Mouse (Mus musculus) CD4-positive helper T cell, adult 2 months (primary cell): ENCODE results near the gene Slc12a3.

ENCODE experiments used
- DNase-seq: peaks from one replicate; pipeline ENCODE4 v3.0.0-alpha.2; 2012; ENCODE audit warnings: low read depth, missing footprints, low spot score

The Slc12a3 gene

DNA sequence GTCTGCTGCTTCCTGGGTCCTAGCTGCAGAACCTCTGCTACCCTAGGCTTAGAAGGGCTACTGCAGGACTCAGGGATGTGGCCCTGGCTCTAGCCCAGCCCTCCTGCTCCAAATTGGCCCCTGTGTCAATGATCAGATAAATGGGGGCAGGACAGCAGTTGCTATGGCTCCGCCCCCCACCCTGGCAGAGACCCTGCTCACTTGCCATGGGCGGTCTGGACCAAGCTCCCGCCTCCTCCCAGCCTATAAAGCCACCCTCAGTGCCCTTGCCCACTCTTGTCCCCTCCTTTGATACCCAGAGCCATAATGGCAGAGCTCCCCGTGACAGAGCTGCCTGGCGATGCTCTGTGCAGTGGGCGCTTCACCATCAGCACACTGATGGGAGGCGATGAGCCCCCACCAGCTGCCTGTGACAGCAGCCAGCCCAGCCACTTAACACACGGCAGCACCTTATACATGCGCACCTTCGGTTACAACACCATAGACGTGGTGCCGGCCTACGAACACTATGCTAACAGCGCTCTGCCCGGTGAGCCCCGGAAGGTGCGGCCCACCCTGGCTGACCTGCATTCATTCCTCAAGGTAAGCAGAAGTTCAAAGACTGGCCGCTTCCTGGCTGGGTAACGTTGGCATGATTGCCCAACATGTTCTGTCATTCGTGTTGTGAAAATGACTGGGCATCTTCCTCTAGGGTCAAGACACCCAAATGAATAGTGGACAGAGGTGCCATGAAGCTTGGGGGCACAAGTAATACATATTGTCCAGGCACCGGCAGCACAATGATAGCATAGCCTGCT lies at the start of gene Slc12a3:
Gene Slc12a3, plus strand, starts transcription at position 270 of the 797 bp plus-strand sequence.
- DNase-seq: no peak

DNA sequence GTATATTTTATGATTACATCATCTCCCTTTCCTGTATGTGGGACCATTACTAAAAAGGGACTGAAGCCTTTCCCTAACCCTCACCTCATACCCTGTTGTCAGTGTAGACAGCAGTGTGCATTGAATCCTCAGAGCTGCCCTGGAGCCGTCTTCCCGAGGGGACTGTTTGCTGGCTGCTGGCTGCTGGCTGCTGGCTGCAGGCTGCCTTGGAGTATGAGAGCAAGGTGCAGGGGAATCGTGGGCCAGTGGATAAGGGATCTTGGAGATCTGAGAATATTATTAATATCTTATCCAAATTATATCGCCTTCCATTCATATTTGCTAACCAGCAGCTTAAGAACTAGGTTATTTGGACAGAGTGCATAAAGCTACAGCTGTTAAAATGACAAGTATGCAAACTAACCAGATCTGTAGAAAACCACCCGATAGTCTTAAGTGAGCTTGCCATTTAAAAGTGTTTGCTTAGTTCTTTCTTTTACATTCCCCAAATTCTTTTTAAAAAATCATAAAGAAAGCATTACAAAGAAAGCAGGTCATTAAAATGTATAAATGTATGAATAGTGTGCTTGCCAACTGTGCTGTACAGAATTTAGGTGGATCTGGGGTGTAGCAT lies 48.9 kb upstream of the Slc12a3 start:
- no peak for DNase-seq

DNA sequence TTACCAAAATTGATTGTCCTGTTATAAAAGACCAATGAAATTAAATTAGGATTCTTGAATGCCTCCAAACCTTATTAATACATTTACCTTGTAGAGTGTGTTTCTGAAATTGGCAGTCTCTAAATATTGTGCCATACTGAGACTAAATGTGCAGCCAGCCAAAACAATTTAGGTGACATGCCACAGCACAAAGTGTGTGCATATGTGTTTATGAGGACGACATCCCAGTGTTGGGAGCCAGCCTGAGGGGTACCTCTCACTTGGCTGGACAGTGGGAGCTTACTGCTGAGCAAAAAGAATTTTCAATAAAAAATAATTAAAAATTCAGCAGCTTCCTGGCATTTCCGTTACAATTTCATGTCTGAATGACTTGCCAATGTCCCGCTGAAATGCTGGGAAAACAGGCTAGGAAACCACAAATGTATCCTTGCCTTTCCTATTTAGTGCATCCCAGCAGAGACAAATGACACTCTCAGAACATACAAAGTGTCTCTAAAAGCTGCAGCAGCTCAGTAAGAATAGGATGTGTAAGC lies 46.5 kb upstream of the Slc12a3 start:
- no peak for DNase-seq

DNA sequence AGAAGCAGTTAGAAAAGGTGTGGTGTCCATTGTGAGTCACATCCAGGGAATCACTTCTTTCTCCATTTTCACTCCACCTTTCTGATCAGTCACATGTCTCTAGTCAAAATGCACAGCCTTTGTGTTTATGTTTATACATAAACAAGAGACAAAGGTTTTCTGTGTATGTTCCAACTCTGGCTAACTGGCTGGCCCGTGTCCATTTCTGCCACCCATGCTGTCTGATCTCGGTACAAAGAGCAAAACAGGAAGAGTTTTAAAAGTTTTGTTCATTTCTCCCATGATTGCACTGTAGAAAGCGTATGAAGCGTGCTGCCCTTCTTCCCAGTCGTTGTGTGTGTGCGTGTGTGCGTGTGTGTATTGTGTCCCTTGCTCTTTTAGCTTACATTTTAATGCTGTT lies 44.8 kb upstream of the Slc12a3 start:
- no peak for DNase-seq

DNA sequence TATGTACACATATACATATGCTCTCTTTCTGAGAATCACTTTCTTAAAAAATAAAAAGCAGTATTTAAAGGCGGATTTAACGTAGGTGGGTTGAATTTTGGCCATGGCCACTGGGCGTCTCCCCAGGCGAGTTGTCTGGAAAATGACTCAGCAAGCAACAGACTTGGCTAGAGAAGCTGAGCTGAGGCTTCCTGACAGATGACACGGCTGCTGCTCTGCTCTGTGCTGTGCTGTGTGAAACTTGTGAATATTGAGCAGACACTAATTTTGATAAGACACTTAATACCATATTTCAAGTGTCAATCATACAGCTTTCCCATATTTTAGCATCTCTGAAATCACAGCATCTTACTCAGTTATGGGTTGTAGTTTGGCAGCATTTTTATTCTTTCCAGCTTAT lies 38.4 kb upstream of the Slc12a3 start:
- no peak for DNase-seq

DNA sequence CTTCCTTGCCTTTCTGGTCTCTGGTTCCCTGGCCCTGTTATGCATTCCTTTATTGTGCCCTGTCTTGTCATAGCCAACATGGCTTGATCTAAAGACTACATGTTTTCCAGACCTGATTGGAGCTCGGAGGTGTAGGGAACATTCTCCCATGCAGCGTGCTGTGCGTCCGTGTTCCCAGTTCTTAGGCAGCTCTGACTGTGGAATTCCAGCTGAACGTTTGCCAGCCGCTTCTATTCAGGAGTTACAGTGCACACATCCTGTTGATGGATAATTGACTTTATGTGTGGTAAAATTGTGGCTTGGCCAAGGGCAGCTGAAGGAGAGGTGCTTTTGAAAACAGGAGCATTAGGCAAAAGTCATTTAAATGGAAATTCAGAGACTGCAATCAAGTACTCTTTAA lies 36.9 kb upstream of the Slc12a3 start:
- no peak for DNase-seq

DNA sequence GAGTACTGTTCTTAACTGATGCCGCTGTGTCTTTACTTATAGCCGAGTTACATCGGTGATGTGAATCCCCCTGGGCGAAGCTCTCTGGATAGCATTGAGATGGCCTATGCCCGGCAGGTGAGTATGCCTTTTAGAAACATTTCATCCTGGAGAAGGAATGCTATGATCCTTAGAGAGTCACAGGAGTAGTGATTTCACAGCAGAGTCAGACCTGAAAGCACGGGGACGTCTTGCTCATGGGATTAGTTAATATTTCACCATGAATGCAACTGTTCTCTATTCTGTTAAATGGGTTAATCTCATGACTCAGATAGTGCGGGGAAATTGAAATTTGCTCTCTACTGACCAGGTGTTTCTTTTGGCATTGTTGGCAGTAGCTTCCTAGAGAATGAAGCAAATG lies 36.4 kb upstream of the Slc12a3 start:
- DNase-seq: no peak

DNA sequence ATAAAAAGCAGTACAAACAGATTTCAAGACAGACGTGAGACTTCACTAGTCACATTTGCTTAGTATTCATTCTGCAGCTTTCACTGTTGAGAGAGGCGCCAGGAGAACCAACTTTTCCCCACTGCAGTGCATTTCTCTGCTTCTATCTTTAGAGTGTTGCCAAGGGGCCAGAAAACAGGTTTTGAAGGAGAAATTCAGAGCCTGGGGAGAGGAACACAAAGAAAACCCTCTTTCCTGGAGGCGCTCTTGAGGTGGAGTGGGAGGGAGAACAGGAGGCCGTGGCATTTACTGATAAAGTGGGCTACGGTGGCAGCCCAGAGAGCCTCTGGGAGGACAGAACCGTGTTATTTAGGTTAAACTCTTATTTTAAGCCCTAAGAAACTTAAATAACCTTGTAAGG lies 33.3 kb upstream of the Slc12a3 start:
- no peak for DNase-seq

DNA sequence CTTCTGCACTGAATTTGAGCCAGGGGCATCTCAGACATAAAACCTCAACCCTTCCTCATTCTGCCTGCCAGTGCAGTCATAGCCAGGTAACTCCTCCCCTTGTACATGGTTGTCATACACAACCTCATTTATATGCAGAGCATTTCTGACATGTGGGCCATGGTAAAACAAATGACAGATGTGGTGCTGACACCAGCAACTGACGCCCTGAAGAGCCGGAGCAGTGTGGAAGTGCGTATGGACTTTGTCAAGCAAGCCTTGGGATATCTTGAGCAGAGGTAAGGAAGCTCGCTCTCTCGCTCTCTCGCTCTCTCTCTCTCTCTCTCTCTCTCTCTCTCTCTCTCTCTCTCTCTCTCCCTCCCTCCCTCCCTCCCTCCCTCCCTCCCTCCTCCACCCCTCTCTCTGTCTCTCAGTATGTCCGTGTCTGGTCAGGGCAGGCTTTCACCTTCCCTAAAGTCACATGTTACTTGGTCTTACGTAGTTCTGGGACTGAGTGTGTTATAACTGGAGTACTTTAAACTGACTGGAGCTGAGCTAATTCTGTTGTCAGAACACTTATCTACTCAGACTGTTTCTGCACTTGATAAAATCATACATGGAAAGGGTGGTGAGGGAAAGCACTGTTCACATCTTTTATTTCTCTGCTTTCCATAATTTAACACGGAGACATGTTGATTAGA lies 32.5 kb upstream of the Slc12a3 start:
- no peak for DNase-seq

DNA sequence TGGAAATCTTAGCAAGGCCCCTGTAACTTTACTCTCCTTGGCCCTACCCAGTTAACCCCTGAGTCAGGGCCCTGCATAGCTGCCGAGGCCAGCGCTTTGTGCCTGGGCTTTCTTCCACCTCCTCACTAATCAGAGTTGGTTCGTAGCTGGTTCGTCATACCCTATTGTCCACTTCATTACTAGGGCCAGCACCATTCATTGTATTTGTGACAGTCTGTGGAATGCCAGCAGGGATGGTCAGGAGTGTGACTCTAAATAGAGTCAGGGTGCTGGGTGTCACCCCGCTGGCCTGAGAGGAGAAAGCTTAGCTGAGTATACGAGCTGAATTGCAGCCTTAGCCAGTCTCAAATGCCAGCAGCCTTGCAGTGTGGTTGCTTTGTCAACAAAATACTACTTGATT lies 31.9 kb upstream of the Slc12a3 start:
- DNase-seq: no peak

DNA sequence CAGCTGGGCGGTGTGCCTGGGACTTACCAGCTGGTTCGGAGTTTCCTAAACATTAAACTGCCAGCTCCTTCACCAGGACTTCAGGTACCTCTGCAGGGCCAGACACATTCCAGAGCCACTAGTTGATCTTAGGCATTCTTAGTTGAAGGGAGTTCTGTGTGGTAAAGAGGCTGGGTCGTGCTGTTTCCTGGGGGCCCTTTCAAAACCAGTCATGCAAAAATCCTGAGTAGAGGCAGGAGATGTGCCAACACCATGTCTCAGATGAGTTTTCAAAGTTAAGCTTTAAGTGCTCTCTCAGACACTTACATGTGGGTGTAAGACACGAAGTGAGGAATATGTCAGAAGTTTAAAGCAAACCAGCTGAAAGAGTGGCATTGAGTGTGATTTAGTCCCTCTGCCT lies 28.2 kb upstream of the Slc12a3 start:
- no peak for DNase-seq

DNA sequence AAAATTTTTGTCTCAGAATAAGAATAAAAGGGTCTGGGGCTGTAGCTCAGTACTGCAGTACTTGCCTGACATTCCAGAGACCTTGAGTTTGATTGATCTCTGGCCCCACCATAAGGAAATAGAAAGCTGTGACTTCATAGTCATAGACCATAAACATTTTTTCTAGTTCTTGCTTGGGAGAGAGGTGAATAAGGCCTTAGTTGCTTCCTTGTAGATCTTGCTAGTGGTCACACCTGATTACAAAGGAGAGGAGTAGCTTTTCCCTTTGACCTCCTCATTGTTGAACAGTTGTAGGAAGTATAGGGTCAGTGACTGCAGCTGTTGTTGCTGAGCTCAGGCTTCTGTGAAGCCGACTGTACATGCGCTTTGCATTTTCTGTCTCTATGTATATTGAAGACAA lies 24.6 kb upstream of the Slc12a3 start:
- DNase-seq: no peak

DNA sequence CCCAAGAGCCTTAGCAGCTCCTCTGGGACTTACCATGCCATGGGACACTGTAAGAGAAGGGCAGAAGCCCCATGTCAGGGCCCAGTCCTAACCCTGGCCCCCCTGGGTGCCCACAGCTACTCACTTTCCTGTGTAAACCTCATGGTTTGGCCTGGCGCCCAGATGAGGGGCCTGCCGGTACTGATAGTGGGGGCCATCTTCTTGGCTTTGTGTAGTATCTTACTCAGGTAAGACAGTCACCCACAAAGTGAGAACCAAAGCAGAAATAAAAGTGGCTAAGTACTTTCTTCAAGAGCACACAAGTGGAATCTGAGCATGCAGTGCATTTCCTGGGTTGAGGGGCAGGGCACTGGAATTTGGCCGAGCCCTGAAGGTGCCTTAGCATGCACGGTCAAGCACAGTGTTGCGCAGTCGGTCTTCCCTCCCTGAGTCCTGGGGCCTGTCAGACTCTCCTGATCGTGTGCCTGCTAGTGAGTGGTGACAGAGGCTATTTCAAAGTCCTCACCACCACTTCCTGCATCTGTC lies 21.9 kb upstream of the Slc12a3 start:
- no peak for DNase-seq

DNA sequence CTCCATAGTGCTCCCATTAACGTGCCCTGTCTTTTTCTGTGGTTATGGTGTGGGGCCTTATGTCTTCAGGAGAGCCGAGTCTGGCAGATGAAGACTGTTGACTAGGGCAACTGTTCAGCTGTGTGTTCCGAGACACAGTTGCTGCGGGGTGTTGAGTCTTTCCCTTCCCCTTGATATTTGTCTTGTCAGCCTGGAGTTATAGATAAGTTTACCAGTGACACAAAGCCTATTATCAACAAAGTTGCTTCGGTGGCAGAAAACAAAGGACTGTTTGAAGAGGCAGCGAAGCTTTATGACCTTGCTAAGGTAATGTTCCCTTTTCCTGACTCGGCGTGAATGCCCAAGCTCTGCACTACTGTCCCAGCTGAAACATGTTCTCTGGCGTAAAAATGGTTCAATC lies 21.3 kb upstream of the Slc12a3 start:
- DNase-seq: no peak

DNA sequence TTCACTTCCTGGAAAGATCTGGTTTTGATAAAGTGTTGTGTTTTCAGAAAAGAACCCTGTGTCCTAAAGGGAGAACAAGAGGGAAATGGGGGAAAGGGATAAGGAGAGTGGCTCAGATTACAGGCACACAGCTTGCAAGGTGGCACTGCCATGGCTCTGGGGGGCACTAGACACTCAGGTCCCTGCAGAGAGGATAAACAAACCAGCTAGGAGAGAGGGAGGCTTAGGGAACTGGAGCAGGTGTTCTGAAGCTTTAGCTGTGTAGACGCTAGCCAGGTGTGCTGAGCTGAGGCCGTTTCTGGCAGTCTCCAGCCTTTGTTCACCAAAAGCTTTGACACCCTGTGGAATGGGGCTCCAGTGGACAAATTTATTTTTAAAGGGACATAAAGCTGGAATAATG lies 14.9 kb upstream of the Slc12a3 start:
- DNase-seq: no peak

DNA sequence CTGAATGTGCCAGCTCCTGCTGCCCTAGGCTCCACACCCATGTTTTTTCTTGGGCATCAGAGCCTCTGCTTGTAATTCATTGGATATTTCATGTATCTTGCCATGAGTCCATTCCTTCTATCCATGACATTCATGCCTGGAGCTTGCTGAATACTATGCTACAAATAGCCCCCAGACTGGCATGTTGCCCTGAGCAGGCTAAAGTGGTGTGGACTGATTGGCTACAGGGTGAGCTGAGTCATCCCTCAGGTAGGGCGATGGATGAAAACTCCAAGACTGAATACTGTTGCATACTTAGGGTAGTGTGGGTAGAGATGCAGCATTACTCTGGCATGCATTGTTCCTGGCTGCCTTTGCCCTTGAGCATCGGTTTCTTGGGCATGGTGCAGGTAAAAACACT lies 11.8 kb upstream of the Slc12a3 start:
- no peak for DNase-seq

DNA sequence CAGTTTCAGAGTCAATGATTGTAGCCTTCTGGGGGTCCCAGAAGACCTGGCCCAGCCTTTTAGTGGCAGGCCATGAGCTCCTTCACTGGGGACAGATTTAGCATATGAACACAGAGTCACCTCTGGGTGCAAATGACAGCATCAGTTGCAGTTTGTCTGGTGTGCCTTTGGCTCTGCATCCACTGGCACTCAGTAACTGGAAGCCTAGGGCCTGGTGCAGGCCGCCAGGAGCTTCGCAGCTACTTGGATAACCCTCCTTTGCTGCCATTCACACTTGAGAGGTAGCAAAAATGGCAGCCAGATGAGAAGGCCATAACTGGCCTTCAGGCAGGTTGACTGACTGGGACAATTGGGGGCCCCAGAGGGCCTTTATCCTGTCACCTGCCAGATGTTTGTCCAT lies 11.3 kb upstream of the Slc12a3 start:
- no peak for DNase-seq

DNA sequence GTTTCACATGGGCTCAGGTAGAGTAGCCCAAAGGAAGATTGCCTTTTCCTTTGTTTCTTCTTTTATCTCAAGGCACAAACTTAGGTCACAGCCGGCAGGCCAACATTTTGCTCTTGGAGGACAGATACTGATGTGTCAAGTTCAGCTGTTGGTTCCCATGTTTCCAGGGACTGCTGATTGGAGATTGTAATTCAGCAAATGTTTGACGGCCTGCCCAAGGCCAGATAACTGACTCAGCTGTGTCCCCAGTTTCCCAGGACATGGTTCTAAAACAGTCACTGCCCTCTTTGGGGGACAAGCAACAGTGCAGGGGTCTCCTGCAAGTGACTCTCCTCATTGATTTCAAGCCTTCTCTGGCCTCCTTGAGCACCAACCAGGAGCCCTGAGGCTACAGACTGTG lies 9.0 kb upstream of the Slc12a3 start:
- DNase-seq: no peak

DNA sequence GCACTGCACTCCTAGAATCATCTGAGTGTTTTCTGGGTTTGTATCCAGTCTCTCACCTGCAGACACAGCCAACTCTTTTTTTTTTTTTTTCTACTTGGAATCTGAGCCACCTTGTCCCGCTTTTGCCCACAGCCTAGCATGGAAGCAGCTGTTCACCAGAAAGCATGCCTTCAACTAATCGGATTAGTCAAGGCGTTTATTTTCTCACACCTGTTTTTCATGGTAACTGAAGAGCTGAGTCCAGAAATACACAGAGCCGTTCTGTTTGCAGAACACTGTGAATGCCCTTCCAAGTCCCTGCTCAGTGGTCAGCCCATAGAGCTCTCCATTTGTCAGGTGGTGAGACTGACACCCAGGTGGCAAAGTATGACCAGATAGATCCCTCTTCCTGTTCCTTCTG lies 6.9 kb upstream of the Slc12a3 start:
- DNase-seq: no peak

DNA sequence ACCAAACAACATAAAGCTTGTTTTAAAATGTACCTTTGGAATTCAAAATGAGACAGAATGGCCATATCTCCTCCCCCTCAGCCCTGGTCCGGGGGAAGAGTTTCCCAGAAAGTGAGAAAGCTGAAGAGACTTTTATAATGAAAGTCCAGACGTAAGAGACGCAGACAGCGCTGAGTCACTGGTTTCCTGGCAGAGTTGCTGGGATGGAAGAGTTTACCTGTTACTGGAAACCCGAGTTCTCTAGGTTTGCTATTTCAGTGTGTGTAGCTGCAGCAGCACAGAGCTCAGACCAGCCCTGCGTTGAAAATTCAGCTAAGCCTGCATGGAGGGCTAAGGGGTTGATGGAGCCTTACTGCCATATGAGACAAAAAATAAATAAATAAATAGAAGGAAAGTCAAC lies 6.0 kb upstream of the Slc12a3 start:
- no peak for DNase-seq

DNA sequence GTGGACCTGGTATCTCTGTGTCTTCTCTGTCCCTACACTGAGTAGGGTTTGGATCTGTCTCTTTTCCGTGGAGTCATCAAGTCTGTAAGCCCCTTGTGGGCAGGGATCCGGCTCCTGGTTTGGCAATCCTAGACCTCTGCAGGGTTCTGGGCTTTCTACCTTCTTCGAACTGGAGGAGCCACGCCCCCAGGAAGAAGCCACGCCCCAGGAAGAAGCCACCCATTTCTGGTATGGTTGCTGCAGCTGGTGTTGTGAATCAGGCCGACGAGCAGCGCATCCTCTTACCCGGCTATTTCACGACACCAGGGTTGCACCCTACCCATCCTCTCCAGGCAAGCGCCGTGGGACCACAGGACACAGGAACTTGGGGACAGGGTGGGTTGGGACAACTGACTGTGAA lies 4.9 kb upstream of the Slc12a3 start:
- DNase-seq: peak; percentile 32

DNA sequence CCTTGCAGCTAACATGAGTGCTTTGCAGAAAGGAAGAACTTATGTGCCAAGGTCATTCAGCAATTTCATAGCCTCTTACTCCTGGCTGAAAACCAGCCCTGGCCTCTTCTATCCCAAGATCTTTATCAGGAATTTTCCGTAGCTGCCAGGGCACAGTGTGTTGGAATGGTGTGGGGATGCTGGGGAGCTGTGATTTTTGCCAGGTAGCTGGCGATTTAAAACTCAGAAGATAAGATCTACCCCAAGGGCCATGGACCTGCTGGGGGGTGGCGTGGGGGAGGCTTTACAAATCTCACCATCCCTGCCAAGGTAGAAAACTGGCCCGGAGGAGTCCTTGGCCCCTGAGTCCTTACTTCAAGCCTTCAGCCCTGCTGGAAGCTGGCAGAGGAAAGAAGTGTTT lies 3.0 kb upstream of the Slc12a3 start:
- no peak for DNase-seq

DNA sequence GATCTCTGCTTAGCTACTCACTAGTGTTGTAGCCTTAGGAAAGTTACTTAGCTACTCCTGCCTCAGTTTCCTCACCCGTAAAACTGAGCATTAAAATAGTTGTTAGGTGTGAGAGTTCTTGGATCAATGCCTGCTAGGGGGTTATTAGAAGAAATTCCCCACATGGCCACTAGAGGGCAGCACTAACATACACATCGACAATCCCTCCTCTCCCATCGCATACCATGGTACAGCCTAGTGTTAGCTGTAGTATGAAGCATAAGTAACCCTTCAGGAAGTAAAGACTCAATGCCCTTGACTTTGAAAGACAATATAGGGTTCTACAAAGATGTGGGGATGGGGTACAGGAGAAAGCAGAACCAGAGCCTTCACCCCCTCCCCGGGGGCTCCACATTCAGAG lies 1.7 kb downstream of the Slc12a3 start:
- DNase-seq: peak; percentile 76
